Mouse (Mus musculus): ENCODE measurements at regions not wholly inside any gene's neighbourhood (a gene's known extent, or its start where the extent isn't known, plus 50 kb on each side); places are given as distances from the start of the nearest gene placed in this dataset.

DNA sequence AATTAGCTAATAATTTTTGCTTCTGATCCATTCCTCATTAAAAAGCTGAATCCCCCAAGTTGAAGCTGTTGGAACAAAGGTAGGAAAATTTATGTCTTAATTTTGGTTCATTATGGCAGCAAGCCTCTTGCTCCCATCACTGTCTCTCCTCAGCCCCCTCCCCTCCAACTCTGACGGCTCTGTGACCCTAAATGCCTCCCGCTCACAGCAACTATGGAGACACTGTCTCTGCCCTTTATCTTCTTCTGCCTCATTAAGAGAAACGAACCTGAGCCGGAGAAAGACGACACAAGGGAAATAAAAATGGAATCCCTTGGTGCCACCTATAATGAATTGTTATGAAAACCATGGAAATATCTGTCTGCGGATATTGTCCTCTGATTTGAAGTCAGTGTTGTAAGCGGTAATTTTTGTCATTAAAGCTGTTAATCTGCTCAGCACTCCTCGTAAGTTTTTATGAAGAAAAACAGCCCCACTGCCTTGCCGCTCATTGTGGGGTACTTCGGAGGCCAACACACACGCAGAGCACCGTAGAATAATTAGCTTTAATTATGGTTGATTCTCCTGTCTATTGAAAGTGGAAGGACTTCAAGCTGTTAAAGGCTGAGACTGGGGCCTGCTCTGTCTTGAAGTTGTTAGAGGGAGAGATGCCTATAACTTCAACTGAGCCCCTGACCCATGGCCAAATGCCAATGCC lies 208.1 kb upstream of the Clint1 start:
- no peak for DNase-seq (ENCODE audit: low read depth, low spot score)

DNA sequence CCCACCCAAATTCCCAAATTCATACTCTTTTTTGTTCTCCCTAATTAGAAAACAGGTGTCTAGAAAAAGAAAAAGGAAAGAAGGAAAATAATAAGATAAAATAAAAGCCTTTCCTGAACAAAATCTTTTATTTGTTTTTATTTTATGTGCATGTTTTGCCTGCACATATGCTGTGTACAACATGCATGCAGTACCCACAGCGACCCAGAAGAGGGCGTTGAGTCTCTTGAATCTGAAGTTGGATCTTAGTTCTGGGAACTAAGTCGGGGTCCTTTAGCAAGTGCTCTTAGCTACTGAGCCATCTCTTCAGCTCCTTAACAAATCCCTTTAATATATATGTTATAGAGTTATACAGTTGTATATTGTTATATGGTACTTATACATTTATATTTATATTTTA lies 206.0 kb upstream of the Clint1 start:
- peak; percentile 48 for DNase-seq (ENCODE audit: low read depth, low spot score)

DNA sequence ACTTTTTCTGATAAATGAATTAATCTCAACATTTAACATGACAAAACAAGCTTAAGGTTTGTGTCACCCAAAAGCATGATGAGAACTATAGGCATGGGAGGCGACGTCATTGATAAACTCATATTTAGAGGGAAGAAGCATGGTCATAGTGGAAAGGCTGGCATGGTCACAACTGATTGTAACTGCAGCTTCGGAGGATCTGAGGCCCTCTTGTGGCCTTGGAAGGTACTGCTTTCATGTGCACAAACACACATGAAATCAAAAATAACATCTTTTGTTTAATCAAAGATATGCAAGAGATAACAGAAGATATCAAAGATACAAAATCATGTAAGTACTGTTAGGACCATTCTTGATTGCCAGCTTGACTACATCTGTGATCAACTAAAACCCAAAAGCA lies 204.0 kb upstream of the Clint1 start:
- DNase-seq (ENCODE audit: low read depth, low spot score): peak; percentile 11

DNA sequence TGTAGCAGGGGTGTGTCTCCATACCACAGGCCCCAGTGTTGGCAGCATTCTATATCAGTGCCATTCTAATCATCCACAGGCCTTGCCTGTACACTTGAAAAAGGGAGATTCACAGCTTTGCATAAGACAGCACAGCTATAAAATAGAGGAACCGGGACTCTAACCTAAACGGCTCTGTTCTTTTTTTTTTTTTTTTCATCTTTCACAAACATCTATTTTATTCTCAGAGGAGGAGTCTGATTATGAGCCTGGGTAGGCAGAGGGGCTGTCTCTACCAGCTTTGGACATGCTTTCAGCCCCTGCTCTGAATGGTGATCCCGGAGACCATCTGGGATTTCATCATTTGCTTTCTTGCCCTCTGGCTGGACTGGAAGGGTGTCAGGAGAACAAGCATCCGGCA lies 195.6 kb upstream of the Clint1 start:
- DNase-seq (ENCODE audit: low read depth, low spot score): no peak

DNA sequence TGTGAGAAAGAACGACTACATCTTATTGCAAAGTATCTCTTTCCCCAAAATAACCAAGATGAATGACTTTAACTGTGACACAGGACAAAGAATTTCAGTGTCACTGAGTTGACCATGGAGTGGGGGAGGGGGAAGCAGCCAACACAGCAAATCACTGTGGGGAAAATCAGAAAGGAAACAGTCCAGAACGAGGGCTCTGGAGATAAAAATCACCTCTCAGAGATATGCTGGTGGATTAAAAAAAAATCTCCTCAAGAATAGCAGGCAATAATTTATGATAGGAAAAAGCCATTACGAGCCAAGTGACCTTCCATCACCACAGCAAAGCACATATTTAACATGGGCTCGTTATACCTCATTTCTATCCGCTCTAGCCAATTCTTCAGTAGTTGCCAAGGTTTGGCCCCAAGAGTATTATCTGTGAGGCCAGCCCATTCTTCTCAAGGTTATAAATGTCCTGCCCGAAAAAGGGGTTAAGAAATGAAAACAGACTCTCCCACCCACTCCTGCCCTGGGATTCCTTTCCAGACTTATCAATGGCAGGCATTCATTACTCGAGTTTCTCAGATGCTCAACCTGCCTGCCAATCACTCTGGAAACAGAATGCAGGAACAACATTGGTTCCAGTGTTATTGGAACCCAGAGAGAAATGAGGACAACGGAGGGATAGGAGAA lies 181.6 kb upstream of the Clint1 start:
- no peak for DNase-seq (ENCODE audit: low read depth, low spot score)

DNA sequence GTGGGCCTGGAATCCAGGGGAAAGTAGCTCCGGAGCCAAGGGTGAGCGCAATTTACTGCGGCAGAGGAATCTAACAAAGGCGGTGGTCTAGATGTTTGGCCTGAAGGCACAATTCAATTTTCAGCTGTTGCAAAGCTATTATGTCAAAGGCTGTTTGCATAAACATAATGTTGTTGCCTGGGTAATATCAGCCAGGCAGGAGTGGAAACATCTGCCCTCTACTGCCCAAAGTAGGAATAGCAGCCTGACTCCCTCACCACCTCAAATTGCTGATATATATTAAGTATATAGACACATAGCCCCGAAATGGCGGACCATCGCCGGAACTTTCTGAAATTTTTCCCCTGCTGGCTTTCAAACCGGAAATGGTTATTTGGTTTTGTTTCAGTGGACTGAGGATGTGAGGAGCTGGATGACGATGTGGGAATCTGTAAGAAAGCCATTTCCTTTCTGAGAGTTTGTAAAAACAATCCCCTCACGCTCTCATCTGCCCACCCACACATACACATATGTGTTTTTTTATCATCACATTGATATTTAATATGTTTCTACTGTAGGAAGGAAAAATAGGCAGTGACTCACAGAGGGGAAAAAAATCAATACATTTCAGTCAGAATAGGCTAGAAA lies 173.1 kb upstream of the Clint1 start:
- DNase-seq (ENCODE audit: low read depth, low spot score): peak; percentile 40

DNA sequence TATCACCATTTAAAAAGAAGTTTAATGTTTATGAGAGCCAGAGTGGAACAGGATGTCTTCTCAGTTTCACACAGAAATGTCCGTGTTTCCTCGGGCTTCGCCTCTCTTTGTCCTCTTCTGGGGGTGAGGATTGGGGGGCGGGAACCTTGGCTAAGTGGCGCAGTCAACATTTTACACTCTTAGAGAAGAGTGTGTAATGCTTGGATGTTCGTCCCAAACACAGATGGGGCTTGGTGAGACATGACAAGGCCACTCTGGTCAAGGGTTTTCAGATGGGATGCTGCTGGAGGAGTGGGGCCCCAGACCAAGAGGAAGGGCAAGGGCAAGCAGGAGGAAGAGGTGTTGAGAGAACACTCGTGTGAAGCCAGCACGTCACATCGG lies 172.6 kb upstream of the Clint1 start:
- DNase-seq (ENCODE audit: low read depth, low spot score): no peak

DNA sequence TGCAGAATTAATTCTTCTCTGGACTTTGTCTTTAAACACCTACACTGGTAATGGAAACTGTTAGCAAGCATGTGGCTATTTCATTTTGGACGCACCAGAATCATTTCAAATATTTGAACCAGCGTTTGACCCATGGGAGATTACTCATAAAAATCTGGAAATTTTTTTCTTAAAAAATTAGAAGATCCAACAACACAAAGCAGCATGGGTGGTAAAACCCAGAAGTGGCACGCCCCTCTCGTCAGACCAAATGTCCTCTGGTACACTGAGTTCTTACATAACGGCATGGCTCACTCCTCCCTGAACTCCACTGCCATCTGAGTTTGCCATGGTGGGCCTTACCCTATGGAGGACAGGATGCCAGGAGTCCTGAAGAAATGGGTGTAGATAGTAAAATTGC lies 166.3 kb upstream of the Clint1 start:
- DNase-seq (ENCODE audit: low read depth, low spot score): no peak

DNA sequence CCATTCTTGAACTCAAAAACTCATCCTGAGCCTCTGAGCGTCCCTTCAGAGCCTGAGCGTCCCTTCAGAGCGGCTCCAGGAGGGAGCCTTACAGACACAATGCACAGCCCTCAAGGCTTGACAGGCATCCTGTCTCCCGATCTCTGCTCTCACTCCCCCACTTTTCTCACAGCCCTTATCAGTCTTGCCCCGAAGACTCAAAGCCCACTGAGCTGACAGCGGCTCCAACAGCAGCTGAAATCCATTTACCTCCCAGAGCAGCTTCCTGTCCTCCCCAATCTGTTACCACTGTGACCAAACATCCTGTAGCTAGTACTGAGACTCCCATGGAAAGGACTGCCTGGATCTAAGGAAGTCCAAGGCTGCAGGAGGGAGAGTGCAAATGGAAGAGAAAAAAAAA lies 158.6 kb upstream of the Clint1 start:
- DNase-seq (ENCODE audit: low read depth, low spot score): no peak

DNA sequence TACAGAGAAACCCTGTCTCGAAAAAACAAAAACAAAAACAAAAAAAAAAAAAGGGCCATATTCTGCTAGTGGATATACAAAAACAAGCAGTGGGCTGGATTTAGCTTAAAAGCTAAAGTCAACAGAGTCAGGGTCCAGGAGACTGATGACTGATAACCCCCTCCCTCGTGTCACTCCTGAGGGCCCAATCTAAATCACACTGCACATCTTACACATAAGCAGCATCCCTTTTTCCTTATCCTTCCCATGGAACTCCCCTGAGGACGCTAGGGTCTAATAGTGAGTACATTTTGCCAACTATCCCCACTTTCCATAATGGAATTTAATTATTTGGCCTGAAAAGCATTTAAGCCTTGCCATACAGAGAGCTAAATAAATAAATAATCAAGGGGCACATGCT lies 150.3 kb upstream of the Clint1 start:
- DNase-seq (ENCODE audit: low read depth, low spot score): no peak

DNA sequence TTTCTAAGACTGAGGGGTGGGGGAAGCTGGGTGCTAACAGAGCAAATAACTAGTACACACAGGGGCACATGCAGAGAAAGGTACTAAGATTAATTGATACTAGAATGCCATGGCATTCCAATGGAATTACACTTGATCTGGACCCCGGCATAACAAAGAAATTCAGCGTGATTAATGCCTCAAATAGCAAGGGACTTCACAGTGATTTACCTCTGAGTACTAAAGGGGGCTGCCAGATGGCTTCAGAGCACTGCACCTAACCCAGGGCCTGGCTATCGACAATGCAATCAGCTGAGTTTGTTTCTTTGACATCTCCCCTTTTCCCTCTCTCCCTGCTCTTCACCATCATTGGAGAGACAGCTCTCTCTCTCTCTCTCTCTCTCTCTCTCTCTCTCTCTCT lies 148.9 kb upstream of the Clint1 start:
- DNase-seq (ENCODE audit: low read depth, low spot score): no peak

DNA sequence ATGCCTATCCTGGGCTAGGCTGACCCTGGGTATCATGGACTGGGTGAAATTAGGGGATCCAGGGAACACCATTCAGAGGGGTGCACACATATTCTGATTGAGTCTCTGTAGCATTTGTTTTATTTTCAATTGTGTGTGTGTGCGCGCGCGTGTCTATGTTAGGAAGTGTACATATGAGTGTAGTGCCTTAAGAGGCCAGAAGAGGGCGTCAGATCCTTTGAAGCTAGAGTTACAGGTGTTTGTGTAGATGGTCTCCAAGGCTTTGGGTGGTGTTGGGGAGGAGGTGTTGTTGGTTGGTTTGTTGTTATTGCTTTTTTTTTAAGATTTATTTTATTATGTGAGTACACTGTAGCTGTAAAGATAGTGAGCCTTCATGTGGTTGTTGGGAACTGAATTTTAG lies 147.4 kb upstream of the Clint1 start:
- DNase-seq (ENCODE audit: low read depth, low spot score): peak; percentile 11

DNA sequence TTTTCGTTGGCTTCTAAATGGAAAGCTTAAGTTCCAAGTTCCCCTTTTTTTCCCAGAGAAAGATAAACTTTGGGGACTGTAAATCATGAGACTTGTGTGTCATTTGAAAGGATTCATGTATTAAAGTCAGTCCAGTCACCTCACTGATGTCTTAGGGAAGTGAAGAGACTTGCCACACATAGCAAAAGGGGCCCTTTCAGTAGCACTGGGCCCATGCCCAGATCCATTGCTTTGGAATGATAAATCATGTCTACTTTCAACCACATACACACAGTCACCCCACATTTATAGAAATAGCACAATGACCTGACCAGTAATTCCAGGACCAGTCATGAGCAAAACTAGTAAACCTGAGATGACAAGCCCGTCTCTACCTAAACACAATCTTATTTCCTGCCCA lies 133.2 kb upstream of the Clint1 start:
- no peak for DNase-seq (ENCODE audit: low read depth, low spot score)

DNA sequence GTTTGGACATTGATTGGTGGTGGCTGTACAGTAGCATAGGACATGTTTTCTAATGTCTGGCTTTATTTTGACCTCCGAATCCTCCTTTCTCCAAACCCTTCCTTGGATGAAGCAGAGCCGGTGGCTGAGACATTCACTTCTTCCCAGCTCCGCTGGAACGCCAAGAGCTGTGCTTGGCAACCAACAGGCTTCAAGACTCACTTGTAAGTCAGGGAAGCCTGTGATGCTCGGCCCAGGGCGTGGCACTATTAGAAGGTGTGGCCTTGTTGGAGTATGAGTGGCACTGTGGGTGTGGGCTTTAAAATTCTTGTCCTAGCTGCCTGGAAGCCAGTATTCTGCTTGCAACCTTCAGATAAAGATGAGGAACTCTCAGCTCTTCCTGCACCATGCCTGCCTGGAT lies 132.0 kb upstream of the Clint1 start:
- no peak for DNase-seq (ENCODE audit: low read depth, low spot score)

DNA sequence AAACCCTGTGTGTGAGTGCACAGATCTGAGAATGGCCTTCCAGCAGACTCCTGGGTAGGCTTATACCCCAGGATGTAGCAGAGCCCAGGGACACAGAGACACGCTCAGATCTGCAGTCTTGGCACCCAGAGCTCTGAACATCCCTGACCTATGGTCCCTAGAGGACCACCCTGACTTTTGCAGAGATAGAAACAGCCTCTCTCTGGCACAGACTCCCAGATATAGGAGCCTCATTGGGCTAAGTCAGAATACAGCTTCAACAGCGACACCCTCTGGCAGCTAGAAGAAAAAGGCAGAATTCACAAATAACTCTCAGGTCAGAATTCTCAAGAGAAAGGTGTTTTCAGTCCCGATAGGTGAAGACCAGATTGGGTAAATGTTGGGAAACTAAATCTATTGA lies 115.3 kb upstream of the Clint1 start:
- no peak for DNase-seq (ENCODE audit: low read depth, low spot score)

DNA sequence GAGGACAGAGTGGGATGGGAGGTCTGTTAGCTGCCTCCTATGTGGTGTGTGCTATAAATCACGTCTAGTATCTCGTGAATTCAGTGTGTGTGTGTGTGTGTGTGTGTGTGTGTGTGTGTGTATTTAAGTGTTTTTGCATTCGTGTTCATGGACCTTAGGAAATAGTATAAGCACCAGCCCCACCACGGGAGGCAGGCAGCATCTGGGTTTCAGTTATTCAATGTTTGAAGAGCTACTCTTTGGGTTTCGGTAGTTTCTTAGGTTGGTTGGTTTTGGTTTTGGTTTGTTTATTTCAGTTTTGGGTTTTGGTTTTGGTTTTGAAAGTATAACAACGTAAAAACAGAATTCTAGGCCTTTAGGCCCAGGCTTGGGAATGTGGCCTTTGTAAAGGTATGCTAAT lies 113.5 kb upstream of the Clint1 start:
- no peak for DNase-seq (ENCODE audit: low read depth, low spot score)

DNA sequence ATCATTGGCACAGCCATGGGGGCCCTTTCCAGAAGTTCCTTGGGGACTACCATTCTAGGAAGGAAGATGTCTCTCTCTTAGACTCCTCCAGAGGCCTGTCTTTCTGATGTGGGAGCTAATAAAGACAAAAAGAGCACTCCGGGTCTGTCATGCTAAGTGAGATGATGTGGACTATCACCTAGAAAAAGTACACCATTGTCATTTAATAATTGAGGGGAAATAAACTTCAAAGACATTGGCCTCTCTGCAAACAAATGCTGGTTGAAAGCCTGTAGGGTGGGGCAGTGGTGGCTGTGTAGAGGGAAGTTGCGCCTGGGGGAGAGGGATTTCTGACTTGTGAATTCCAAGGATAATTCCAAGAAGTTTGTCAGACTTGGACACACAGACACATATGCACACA lies 105.9 kb upstream of the Clint1 start:
- DNase-seq (ENCODE audit: low read depth, low spot score): no peak

DNA sequence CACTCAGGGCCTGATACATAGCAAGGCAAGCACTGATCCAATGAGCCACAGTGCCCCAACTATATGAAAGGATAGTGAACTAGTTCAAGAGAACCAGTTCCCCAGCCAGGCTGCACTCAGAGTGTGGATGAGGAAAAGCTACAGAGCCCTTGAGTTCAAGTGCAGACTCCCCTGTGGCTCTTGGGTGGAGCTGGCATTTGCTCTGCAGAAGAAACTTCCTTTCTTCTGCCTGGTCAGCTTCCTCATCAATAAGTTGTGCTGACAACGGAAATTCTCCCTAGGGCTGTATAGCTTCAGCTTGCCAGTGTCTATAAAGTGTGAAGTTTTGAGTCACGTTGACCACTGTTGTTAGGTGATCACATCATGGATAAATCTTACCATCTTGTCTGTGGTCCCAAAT lies 101.6 kb upstream of the Clint1 start:
- DNase-seq (ENCODE audit: low read depth, low spot score): no peak

DNA sequence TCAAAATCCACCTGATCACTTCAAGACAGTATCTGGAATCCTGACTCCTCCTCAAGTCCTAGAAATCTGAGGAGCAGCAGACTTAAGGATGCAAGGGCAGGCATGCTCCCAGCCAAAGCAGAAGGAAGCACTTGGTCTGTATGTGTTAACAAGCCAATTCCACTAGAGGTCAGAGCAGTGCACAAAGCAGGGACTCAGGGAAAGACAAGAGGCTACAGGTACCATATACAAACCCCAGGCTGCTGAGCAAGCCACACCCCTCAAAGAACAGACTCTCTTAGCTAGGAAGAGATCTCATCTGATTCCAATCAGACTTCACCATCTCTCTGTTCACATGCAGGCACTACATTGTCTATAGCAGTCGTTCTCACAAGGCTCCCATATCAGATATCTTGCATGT lies 99.6 kb upstream of the Clint1 start:
- peak; percentile 59 for DNase-seq (ENCODE audit: low read depth, low spot score)

DNA sequence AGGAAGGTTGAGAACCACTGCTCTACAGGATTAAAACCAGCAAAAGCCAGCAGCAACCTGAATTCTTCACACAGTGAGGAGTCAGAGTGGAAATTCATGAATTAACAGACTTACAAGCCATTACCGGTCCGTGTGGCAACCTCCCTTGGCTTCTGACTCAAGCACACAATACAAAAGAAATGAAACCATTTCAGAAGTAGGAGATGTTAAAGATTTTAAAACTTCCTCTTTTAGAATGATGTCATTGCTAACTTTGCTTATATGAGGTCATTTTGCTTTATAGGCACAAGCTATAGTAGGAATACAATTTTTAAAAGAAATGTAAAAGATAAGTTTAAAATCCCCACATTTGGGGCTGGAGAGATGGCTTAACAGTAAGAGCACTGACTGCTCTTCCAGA lies 99.1 kb upstream of the Clint1 start:
- no peak for DNase-seq (ENCODE audit: low read depth, low spot score)

DNA sequence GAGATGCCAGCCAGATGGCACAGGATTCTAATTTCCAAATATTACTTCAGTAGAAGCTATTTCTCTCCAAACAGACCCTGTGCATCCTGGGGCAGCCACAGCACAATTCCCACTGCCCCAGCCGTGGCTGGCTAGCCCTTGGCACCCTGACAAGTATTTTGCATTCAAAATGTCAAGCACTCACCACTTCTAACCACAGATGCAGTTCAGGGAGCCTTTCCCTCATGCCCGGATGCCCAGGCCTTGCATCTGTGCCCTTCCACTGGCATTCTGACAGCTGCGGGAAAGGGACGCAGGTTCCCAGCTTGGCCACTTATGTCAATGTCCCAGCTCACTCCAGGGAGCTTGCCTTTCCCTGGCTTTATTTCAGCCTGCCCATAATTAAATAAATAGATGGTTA lies 84.8 kb upstream of the Clint1 start:
- no peak for DNase-seq (ENCODE audit: low read depth, low spot score)

DNA sequence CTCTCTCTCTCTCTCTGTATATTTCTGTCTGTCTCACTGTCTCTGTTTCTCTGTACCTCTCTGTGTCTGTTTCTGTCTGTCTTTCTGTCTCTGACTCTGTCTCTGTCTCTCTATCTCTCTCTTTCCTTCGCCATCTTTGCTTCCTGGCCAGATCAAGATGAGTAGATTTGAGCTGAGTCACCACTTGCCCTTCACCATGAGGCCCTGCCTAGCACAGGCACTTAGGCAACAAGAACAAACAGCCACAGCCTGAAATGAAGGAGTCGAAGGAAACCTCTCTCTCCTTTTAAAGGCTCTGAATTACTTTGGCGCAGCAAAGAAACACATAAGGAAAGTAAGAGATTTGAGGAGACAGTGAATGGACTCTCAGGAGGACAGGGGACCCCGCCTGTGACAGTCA lies 69.4 kb upstream of the Clint1 start:
- DNase-seq (ENCODE audit: low read depth, low spot score): no peak

DNA sequence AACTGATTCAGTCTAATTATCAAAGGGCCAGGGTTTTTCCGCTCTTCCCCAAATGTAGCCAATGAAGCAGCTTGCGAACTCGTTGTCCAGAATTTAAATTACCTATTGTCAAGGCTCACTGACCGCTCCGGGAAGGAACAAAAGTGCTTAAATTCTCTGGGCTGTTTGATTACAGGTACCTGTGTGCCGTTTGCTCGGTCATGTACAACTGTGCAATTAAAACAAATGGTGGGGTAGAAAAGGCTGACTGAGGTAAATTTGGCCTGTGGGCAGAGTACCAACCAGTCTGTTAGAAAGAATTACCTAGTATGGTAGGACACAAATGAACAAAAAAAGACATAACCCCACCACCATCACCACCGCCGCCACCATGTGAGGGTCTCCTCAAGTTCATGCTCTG lies 66.0 kb upstream of the Clint1 start:
- DNase-seq (ENCODE audit: low read depth, low spot score): no peak

All from WW6 (cell line).